Mouse (Mus musculus) stomach, postnatal 0 days (tissue): ENCODE data around the gene Lca5l. TPM values are rescaled to one million over a fixed set of nuclear protein-coding genes. Genes with fewer than 3 reads are reported as not detected.
A peak's percentile ranks its signal among the peaks of the same experiment; 100 is the strongest.
"Not testable (repeated sequence)": the region's sequence is repeated elsewhere in the genome, so short reads cannot be mapped to it uniquely, and the experiment has no call there.

ENCODE experiments used
- ATAC-seq: fragments of 200-750 bp; cut with Nextera tagmentation; 2 replicates; pipeline ENCODE4 v1.8.0; 2017; ENCODE audit not compliant: low FRiP score, low TSS enrichment
- DNase-seq: peaks from one replicate; pipeline ENCODE4 v3.0.0-alpha.2; 2016; ENCODE audit warnings: low spot score
- H3K27ac ChIP-seq: fragments of 300-500 bp; sonication (generic); replicated peaks from 2 replicates; pipeline ENCODE4 v1.5.1; 2014; ENCODE audit warnings: mild to moderate bottlenecking, control low read depth
- H3K27me3 ChIP-seq: fragments of 300-500 bp; sonication (generic); 2 replicates; pipeline ENCODE4 v1.6.1; 2014; ENCODE audit warnings: low read length; ENCODE audit not compliant: control insufficient read depth, insufficient read depth
- H3K36me3 ChIP-seq: fragments of 300-500 bp; sonication (generic); 2 replicates; pipeline ENCODE4 v1.6.1; 2014; ENCODE audit warnings: low read length, mixed read lengths; ENCODE audit not compliant: control insufficient read depth, insufficient read depth
- H3K4me1 ChIP-seq: fragments of 300-500 bp; sonication (generic); replicated peaks from 2 replicates; pipeline ENCODE4 v1.6.1; 2014; ENCODE audit warnings: antibody characterized with exemption; ENCODE audit not compliant: control insufficient read depth, insufficient read depth
- H3K4me2 ChIP-seq: fragments of 300-500 bp; sonication (generic); replicated peaks from 2 replicates; pipeline ENCODE4 v1.6.1; 2014; ENCODE audit warnings: low read depth, mild to moderate bottlenecking, control low read depth, moderate library complexity
- H3K4me3 ChIP-seq: fragments of 300-500 bp; sonication (generic); 2 replicates; pipeline ENCODE4 v1.5.1; 2014; ENCODE audit warnings: low read depth, low read length, control low read depth
- H3K9ac ChIP-seq: fragments of 300-500 bp; sonication (generic); 2 replicates; pipeline ENCODE4 v1.6.1; 2014; ENCODE audit warnings: mild to moderate bottlenecking, low read length, control low read depth, mixed read lengths
- H3K9me3 ChIP-seq: fragments of 300-500 bp; sonication (generic); 2 replicates; pipeline ENCODE4 v1.6.1; 2016; ENCODE audit warnings: low read length; ENCODE audit not compliant: control insufficient read depth
- CTCF ChIP-seq: IDR thresholded peaks from 2 replicates; pipeline ENCODE4 v1.5.1; 2016; ENCODE audit warnings: antibody characterized with exemption, low read depth, mild to moderate bottlenecking, moderate library complexity
- EP300 ChIP-seq: optimal IDR thresholded peaks from 2 replicates; pipeline ENCODE3; 2016; ENCODE audit warnings: antibody characterized with exemption
- WGBS: fragments of 180-500 bp; shearing (Covaris S2); extraction: QIAGEN DNeasy Blood & Tissue Kit; methylation state at CpG from one replicate; pipeline ENCODE4 v1.1.7; 2014; 5-methylcytosine and 5-hydroxymethylcytosine counted together
- polyA plus RNA-seq: library from polyadenylated mRNA; unstranded; fragments of >200 nt; fragmentation: Nextera tagmentation; extraction: Ambion mirVana; gene quantifications from 2 replicates; pipeline ENCODE4 v1.2.1, GENCODE M21; 2015

Lca5l gene
- polyA plus RNA-seq, 1 experiment from 2014 or later: 1.1 TPM

DNA sequence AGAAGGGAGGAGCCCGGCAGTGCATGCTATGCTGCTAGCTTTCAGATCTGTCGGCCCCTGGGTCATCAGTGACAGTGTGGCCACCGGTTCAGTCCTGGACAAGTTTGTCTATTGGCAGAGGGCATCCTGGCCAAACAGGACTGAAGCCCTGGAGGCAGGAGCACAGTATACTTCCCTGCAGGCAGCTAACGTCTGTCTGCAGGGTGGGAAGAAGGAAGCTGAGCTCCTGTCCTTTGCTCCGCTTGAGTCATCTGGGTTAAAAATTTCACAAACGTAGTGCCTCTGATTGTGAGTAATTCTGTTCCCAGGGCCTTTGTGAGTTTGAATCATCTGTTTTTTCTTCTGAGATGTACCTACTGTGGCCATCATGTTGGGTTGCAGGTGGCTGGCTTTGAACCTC is 43.2 kb downstream of the Lca5l start:
- 48% methylated on average over 6 of the region's 6 CpGs for WGBS
- DNase-seq (no peak), ATAC-seq (no peak)
- Histone ChIP-seq H3K4me1 (peaks cover 10% of the 10 kb centered on the region; the same call in 1 of the 2 replicates), H3K9ac (peak overlapping the region; percentile 27; the same call in 1 of the 2 replicates), H3K27me3 (no peaks in the 10 kb centered on the region), H3K4me2 (no peak overlapping the region; the same call in 1 of the 2 replicates), H3K9me3 (no peaks in the 10 kb centered on the region), H3K4me3 (no peak overlapping the region), H3K36me3 (no peaks in the 10 kb centered on the region; the same call in 1 of the 2 replicates), H3K27ac (peak overlapping the region; percentile 88)
- TF ChIP-seq CTCF: no peak
- no peak for TF ChIP-seq EP300

DNA sequence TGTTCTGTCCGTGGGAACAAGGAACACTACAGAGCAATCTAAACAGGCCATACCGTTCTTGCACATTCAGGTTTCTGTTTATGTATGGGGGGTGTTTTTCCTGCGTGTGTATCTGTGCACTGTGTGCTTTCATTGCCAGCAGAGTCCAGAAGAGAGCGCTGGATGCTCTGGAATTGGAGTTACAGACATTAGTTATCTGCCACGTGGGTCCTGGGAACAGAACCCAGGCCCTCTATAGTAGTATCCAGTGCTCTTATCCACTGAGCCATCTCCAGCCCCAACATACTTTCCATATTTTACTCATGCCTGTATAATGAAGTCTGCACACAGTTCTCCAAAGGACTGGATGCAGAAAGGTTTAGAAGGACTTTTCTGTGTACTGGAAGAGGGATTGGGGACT is 46.3 kb downstream of the Lca5l start:
- H3K9ac ChIP-seq: peak overlapping the region; percentile 62
- H3K4me3 ChIP-seq: peak overlapping the region; percentile 62
- DNase-seq (no peak), ATAC-seq (no peak; the same call in 1 of the 2 replicates)
- H3K4me2 ChIP-seq: peak overlapping the region; percentile 84
- 2% methylated on average over 5 of the region's 5 CpGs for WGBS
- peaks cover 4% of the 10 kb centered on the region; the same call in 1 of the 2 replicates for H3K4me1 ChIP-seq
- H3K27ac ChIP-seq: peak overlapping the region; percentile 69
- no peaks in the 10 kb centered on the region for H3K36me3 ChIP-seq
- no peaks in the 10 kb centered on the region for H3K27me3 ChIP-seq
- TF ChIP-seq CTCF: peak; percentile 25; the same call in 1 of the 2 replicates
- TF ChIP-seq EP300: no peak
- no peaks in the 10 kb centered on the region for H3K9me3 ChIP-seq

DNA sequence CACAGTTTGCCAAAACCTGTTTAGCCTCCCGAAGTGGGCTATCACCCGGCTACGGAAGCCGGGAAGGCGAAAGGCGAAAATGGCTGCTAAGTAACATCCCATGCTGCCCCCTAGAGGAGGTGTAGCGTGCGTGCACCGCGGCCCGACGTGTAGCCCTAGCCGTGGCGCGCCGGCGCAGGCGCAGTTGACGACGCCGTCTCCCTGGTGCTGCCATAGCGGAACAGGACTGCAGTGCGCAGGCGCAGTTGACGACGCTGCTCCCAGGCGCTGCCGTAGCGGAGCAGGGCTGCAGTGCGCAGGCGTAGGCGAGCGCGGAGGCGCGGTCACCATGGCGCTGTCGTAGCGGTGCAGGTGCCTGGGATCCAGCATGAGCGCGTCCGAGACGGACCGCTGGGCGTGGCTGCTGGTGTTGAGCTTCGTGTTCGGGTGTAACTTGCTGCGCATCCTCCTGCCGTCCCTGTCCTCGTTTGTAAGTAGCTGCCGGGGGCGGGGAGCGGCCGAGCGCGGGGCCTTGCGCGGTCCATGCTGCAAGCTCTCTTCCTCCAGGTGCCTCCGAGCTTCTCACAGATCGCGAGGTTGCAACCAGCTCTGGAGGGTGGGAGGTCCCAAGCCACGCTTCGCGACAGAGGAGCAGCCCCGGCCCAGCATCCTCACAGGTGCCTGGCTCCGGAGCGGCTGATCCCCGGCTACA is 46.8 kb downstream of the Lca5l start, which contains the start of gene Wrb:
Gene Wrb, plus strand, starts transcription at position 298 of the 691 bp plus-strand sequence.
- H3K36me3 ChIP-seq: no peaks in the 10 kb centered on the region
- DNase-seq (peak; percentile 99), ATAC-seq (peak; percentile 97)
- H3K4me2 ChIP-seq: peak within 1 kb of the TSS; percentile 84
- no peaks in the 10 kb centered on the region for H3K9me3 ChIP-seq
- 0 out of 2 replicates have a peak, but pooled peaks cover 2% of the 10 kb centered on the region for H3K4me1 ChIP-seq
- H3K27ac ChIP-seq: peak within 1 kb of the TSS; percentile 69
- WGBS: under 1% methylated on average over 68 of the region's 68 CpGs
- H3K27me3 ChIP-seq: no peaks in the 10 kb centered on the region
- TF ChIP-seq CTCF: peak; percentile 98
- TF ChIP-seq EP300: no peak
- peak within 1 kb of the TSS; percentile 62 for H3K4me3 ChIP-seq
- peak within 1 kb of the TSS; percentile 62 for H3K9ac ChIP-seq

GRCm38 (mm10) chr16:96144748-96145109 is 47.3 kb downstream of the Lca5l start:
- not testable (repeated sequence) for H3K4me2 ChIP-seq, H3K27ac ChIP-seq, H3K9me3 ChIP-seq, DNase-seq, H3K4me1 ChIP-seq, H3K9ac ChIP-seq, H3K27me3 ChIP-seq, H3K36me3 ChIP-seq
- ATAC-seq: peak; percentile 11
- H3K4me3 ChIP-seq: peak overlapping the region; percentile 4; the same call in 1 of the 2 replicates
- WGBS: 19% methylated on average over 6 of the region's 6 CpGs

GRCm38 (mm10) chr16:96128466-96128865 is 63.6 kb downstream of the Lca5l start:
- WGBS: 2% methylated on average over 9 of the region's 9 CpGs

More at GRCm38 (mm10) chr16:96128466-96128865, 63.6 kb downstream of the Lca5l start:
- DNase-seq (no peak), ATAC-seq (no peak)
- peak overlapping the region; percentile 75 for H3K4me3 ChIP-seq
- H3K36me3 ChIP-seq: peaks cover 12% of the 10 kb centered on the region
- H3K27me3 ChIP-seq: no peaks in the 10 kb centered on the region
- peak overlapping the region; percentile 96 for H3K27ac ChIP-seq
- no peak for TF ChIP-seq EP300
- TF ChIP-seq CTCF: peak; percentile 17; the same call in 1 of the 2 replicates
- no peaks in the 10 kb centered on the region; the same call in 1 of the 2 replicates for H3K4me1 ChIP-seq
- H3K4me2 ChIP-seq: peak overlapping the region; percentile 81
- H3K9me3 ChIP-seq: no peaks in the 10 kb centered on the region
- H3K9ac ChIP-seq: peak overlapping the region; percentile 93
